Mouse (Mus musculus) heart, embryonic 12.5 days (tissue): ENCODE measurements around the gene Btn2a2. TPM values are rescaled to one million over a fixed set of nuclear protein-coding genes. Genes with fewer than 3 reads are reported as not detected.
"Not testable (repeated sequence)": the region's sequence is repeated elsewhere in the genome, so short reads cannot be mapped to it uniquely, and the experiment has no call there.

Experiments
- ATAC-seq: fragments of 200-750 bp; cut with Nextera tagmentation; 2 replicates; pipeline ENCODE4 v1.8.0; 2017; ENCODE audit warnings: moderate TSS enrichment, moderate library complexity; ENCODE audit not compliant: insufficient number of reproducible peaks, low FRiP score
- H3K27ac ChIP-seq: fragments of 300-500 bp; sonication (generic); 2 replicates; pipeline ENCODE4 v1.5.1; 2016; ENCODE audit warnings: mild to moderate bottlenecking, moderate library complexity; ENCODE audit not compliant: poor library complexity, severe bottlenecking
- H3K27me3 ChIP-seq: fragments of 300-500 bp; sonication (generic); replicated peaks from 2 replicates; pipeline ENCODE4 v1.6.1; 2016; ENCODE audit warnings: mild to moderate bottlenecking, moderate library complexity
- H3K36me3 ChIP-seq: fragments of 300-500 bp; sonication (generic); 2 replicates; pipeline ENCODE4 v1.6.1; 2016; ENCODE audit warnings: mild to moderate bottlenecking, moderate library complexity
- H3K4me1 ChIP-seq: fragments of 300-500 bp; sonication (generic); replicated peaks from 2 replicates; pipeline ENCODE4 v1.6.1; 2016; ENCODE audit warnings: mild to moderate bottlenecking
- H3K4me2 ChIP-seq: fragments of 300-500 bp; sonication (generic); 2 replicates; pipeline ENCODE4 v1.6.1; 2016; ENCODE audit warnings: mild to moderate bottlenecking, moderate library complexity
- H3K4me3 ChIP-seq: fragments of 300-500 bp; sonication (generic); 2 replicates; pipeline ENCODE4 v1.5.1; 2016; ENCODE audit warnings: mild to moderate bottlenecking
- H3K9ac ChIP-seq: fragments of 300-500 bp; sonication (generic); 2 replicates; pipeline ENCODE4 v1.6.1; 2016; ENCODE audit warnings: mild to moderate bottlenecking, moderate library complexity
- H3K9me3 ChIP-seq: fragments of 300-500 bp; sonication (generic); replicated peaks from 2 replicates; pipeline ENCODE4 v1.6.1; 2016; ENCODE audit warnings: mild to moderate bottlenecking, moderate library complexity
- WGBS: fragments of 180-500 bp; shearing (Covaris S2); methylation state at CpG from one replicate; pipeline ENCODE4 v1.1.7; 2016; 5-methylcytosine and 5-hydroxymethylcytosine counted together
- polyA plus RNA-seq: library from polyadenylated mRNA; unstranded; fragments of >200 nt; fragmentation: Nextera tagmentation; extraction: Ambion mirVana; gene quantifications from 2 replicates; pipeline ENCODE4 v1.2.1, GENCODE M21; 2016

Btn2a2 gene
- 0.45 and 0.58 TPM in 2 replicates for polyA plus RNA-seq

DNA sequence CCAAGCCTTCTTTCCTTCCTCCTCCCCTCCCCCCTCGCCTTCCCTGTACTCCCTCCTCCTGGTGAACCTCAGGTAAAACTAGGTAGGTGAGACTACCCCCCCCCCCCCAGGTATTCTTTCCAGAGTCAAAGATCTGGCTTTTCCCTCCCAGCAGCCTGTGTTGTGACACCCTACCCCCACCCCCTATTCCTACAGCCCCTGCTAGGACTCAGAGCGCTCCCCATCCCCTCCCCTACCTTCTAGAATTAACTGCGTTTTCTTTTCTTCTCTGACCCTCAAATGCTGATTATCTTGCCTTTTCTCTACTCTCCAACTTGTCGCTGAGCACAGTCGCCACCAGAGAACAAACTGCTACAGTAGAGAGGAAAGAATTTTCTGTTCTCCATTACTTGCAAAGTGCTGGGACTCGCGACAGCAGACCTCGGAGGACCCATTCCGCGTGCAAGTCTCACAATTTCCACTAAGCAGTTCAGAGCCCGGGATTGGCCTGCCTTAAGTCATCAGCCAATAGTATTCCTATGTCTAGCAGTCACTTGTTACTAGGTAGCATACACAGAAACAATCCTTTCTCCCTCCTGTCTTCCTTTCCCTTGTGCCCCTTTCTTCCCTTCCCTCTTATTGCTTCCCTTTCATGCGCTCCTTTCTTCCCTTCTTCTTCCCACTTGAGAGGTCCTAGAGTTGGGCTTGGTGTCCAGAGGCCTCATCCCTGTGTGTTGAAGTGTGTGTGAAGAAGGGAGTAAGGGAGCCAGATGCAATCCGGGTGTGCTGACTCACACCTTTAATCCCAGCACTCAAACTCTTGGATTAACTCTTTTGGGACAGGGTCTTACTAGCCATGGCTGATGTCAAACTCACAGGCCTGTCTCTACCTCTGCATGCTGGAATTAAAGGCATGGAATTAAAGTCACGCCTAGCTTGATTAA, at the start of gene Btn2a2:
Gene Btn2a2 (minus strand): TSS at position 458 of the 923 bp plus-strand sequence.
- peak within 1 kb of the TSS; percentile 68 for H3K4me2 ChIP-seq
- ATAC-seq: peak; percentile 85
- peaks cover 13% of the 10 kb centered on the region for H3K4me1 ChIP-seq

DNA sequence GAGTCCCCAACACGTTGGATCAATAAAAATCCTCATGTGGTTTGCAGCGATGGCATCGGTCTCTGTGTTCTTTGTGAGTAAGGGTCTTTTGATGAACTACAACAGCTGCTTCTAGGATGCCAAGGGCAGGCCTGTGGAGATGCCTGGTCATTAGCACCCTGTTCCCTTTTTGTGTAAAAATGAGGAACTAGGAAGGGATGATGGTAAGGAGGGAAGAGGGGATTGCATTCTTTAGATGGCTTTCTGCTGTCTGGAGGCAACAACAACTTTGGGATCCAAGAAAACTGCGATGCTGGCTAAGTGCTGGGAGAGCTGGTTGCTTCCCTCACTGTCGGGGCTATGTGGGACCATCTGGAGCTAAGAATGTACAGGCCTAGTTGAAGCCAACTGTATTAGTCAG, 49.6 kb upstream of the Btn2a2 start:
- H3K27me3 ChIP-seq: no peaks in the 10 kb centered on the region
- H3K36me3 ChIP-seq: no peaks in the 10 kb centered on the region
- 84% methylated on average over 5 of the region's 5 CpGs for WGBS
- no peak overlapping the region for H3K9ac ChIP-seq
- H3K9me3 ChIP-seq: no peaks in the 10 kb centered on the region
- no peak overlapping the region for H3K4me3 ChIP-seq
- H3K4me2 ChIP-seq: no peak overlapping the region
- no peak for ATAC-seq
- H3K4me1 ChIP-seq: peaks cover 19% of the 10 kb centered on the region
- H3K27ac ChIP-seq: no peak overlapping the region

More for the DNA sequence above, at the start of gene Btn2a2:
- 5% methylated on average over 14 of the region's 14 CpGs for WGBS
- Histone ChIP-seq H3K9ac (peak within 1 kb of the TSS; percentile 38), H3K36me3 (no peaks in the 10 kb centered on the region), H3K4me3 (peak within 1 kb of the TSS; percentile 39), H3K27me3 (peaks cover 8% of the 10 kb centered on the region; the same call in 1 of the 2 replicates), H3K27ac (no peak within 1 kb of the TSS), H3K9me3 (no peaks in the 10 kb centered on the region)

DNA sequence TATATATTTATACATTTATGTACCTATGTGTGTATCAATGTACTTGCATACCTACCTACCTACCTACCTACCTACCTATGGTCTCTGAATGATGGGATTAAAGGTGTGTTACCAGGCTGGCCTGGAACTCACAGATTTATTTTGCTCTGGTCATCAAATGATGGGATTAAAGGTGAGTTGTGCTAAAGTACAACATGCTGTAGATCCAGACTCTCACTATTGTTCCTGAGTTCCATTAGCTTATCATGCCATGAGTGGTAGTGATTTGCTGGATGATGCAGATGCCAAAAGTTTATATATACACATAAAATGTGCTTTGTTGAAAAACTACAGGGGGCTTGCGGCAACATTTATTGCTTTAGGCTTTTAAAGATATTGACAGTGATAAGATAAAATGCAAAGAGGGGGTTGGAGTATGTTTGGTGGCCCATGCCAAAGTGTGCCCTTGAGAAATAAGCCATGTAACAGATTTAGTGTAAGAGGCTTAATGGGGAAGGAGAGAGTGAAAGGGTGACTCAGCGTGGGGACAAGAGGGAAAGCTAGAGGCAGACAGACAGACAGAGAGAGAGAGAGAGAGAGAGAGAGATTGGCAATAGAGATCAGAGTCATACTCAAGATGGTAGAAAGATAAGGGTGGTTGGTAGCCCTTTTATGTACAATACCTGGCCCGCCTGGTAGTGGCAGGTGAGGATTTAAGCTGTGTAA, 48.5 kb upstream of the Btn2a2 start:
- no peaks in the 10 kb centered on the region for H3K9me3 ChIP-seq
- H3K4me2 ChIP-seq: peak overlapping the region; percentile 36; the same call in 1 of the 2 replicates
- no peaks in the 10 kb centered on the region for H3K27me3 ChIP-seq
- no peaks in the 10 kb centered on the region for H3K36me3 ChIP-seq
- no peak overlapping the region for H3K9ac ChIP-seq
- 78% methylated on average over 3 of the region's 3 CpGs for WGBS
- no peak overlapping the region for H3K27ac ChIP-seq
- no peak overlapping the region for H3K4me3 ChIP-seq
- H3K4me1 ChIP-seq: peaks cover 25% of the 10 kb centered on the region
- no peak for ATAC-seq

DNA sequence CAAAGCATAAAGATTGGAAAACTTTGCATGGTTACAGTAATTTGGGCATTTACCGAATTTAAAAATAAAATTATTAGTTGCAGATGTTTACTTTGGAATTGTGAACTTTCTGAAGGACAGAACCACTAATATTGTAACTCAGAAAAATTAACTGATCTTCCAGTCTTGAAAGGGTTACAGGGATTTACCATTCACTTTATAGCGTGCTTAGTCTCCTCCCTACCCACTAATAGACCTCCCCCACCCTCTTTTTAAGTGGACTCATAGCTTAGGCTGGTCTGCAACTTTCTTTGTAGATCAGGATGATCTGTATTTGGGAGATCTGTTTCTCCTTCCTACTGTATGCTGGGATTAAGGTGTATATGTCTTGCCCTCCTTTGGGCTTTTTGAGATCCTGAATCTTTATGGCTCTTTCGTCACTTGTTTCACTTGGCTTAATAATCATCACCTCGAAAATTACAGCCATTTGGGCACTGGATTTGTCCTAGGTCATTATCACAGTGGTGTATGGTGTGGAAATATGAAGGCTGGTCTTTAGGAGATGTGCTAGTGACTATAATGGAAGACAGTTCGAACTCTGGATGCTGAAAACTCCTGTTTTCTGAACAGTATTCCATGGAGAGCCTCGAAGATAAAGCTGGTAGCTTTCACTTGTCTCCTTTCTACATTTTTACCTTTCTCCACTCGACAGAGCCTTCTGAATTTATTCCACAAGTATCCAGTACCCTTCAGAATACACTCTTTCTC, 47.6 kb upstream of the Btn2a2 start:
- H3K27ac ChIP-seq: peak overlapping the region; percentile 51; the same call in 1 of the 2 replicates
- H3K4me2 ChIP-seq: peak overlapping the region; percentile 68
- H3K4me1 ChIP-seq: peaks cover 24% of the 10 kb centered on the region
- H3K36me3 ChIP-seq: no peaks in the 10 kb centered on the region
- H3K9ac ChIP-seq: peak overlapping the region; percentile 70
- no peaks in the 10 kb centered on the region for H3K9me3 ChIP-seq
- WGBS: 25% methylated on average over 7 of the region's 7 CpGs
- ATAC-seq: no peak
- peak overlapping the region; percentile 43 for H3K4me3 ChIP-seq
- no peaks in the 10 kb centered on the region for H3K27me3 ChIP-seq

DNA sequence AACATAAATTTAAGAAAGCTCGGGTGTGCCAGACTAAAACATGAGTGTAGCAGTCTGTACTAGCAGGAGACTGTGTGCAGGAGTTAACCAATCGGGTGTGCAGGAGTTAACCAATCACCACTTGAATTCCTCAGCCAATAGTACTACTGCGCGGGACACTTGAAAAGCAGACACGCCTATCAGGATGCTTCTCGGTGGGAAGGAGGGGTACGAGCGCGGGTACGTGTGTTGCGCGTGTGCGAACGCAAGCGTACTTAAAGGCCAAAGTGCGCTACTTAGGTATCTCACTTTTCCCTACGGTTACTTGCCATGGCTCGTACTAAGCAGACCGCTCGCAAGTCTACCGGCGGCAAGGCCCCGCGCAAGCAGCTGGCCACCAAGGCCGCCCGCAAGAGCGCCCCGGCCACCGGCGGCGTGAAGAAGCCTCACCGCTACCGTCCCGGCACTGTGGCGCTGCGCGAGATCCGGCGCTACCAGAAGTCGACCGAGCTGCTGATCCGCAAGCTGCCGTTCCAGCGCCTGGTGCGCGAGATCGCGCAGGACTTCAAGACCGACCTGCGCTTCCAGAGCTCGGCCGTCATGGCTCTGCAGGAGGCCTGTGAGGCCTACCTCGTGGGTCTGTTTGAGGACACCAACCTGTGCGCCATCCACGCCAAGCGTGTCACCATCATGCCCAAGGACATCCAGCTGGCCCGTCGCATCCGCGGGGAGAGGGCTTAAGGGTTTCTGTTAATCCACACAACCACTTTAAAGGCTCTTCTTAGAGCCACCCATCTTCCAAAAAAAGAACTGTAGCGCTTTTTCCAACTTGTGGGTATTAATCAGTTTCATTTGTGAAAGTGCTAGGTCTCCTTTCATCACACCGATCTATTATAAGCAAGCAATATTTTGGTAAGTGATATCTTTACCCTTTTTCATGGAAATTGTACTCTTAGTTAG, 46.7 kb upstream of the Btn2a2 start, which contains the start of gene Hist1h3g:
Gene Hist1h3g (plus strand): TSS at position 286 of the 939 bp plus-strand sequence.
- WGBS: under 1% methylated on average over 50 of the region's 62 CpGs
- not testable (repeated sequence) for H3K9me3 ChIP-seq, H3K36me3 ChIP-seq, H3K27me3 ChIP-seq
- H3K4me3 ChIP-seq: peak within 1 kb of the TSS; percentile 63
- peak within 1 kb of the TSS; percentile 80 for H3K4me2 ChIP-seq
- H3K9ac ChIP-seq: peak within 1 kb of the TSS; percentile 76
- H3K4me1 ChIP-seq: peaks cover 24% of the 10 kb centered on the region
- peak within 1 kb of the TSS; percentile 86 for H3K27ac ChIP-seq
- peak; percentile 88 for ATAC-seq

DNA sequence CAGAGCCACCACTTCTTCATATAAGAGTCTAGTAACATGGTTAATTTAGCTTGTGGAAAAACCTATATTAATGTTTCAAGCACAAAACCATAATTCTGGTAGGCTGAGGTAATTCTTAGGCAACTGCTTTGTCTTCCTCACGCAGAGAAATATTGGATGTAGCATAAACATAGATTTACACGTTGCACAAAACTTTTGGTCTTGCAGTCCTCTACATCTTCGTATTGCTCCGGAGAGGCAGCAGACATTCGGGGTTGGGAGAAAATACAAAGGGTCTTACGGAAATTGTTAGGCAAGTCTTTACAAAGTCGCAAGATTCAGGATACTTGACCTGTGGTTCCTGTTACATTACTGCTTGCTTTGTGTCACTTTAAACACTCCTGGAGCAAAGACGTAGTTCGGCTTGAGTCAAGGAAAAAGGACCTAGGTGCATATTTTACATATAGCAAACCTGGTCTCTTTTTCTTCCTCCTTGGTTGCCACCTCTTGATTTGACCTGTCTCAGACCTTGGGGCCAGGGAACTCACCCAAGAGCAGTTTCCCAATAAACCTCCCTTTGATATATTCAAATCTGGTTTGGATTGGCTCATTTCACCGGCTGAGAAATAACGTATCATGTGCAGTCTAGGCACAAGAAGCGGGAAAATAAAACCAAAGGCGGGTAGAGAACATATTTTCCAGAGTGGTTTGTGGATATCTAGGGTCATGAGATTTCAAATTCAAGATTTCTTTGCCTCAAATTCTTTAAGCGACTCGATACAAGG, 45.9 kb upstream of the Btn2a2 start:
- Histone ChIP-seq H3K9me3 (no peaks in the 10 kb centered on the region), H3K4me1 (peaks cover 24% of the 10 kb centered on the region), H3K27me3 (no peaks in the 10 kb centered on the region), H3K4me3 (peak overlapping the region; percentile 63), H3K27ac (peak overlapping the region; percentile 86), H3K9ac (peak overlapping the region; percentile 74), H3K36me3 (no peaks in the 10 kb centered on the region), H3K4me2 (peak overlapping the region; percentile 80)
- 2% methylated on average over 15 of the region's 15 CpGs for WGBS
- ATAC-seq: no peak

DNA sequence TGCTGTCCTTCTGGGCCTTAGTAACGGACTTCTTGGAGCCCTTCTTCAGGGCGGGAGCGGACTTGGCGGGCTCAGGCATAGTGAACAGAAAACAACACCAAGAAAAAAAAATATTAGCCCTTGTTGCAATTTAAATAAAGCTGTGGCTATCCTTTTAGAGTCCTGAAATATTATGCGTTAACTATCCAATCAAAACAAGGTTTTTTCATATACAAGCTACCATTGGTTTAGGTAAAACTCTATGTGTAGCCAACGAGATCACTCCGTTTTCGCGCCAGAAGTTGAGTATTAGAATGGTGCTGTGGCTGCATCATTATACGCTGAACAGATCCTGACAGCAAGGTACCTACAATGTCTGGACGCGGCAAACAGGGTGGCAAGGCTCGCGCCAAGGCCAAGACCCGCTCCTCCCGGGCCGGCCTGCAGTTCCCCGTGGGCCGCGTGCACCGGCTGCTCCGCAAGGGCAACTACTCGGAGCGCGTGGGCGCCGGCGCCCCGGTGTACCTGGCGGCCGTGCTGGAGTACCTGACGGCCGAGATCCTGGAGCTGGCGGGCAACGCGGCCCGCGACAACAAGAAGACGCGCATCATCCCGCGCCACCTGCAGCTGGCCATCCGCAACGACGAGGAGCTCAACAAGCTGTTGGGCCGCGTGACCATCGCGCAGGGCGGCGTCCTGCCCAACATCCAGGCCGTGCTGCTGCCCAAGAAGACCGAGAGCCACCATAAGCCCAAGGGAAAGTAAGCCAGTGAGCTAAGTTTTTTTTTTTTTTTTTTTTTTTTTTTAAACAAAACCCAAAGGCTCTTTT, 45.1 kb upstream of the Btn2a2 start, which contains the start of gene Hist1h2af:
Gene Hist1h2af (plus strand): TSS at position 347 of the 808 bp plus-strand sequence.
- Histone ChIP-seq H3K9ac (peak within 1 kb of the TSS; percentile 74), H3K4me3 (peak within 1 kb of the TSS; percentile 63), H3K4me1 (peaks cover 29% of the 10 kb centered on the region), H3K4me2 (peak within 1 kb of the TSS; percentile 80), H3K27ac (peak within 1 kb of the TSS; percentile 86)
- under 1% methylated on average over 31 of the region's 53 CpGs for whole genome bisulfite sequencing
- not testable (repeated sequence) for H3K27me3 ChIP-seq, H3K9me3 ChIP-seq, H3K36me3 ChIP-seq
- peak; percentile 30; the same call in 1 of the 2 replicates for ATAC-seq

DNA sequence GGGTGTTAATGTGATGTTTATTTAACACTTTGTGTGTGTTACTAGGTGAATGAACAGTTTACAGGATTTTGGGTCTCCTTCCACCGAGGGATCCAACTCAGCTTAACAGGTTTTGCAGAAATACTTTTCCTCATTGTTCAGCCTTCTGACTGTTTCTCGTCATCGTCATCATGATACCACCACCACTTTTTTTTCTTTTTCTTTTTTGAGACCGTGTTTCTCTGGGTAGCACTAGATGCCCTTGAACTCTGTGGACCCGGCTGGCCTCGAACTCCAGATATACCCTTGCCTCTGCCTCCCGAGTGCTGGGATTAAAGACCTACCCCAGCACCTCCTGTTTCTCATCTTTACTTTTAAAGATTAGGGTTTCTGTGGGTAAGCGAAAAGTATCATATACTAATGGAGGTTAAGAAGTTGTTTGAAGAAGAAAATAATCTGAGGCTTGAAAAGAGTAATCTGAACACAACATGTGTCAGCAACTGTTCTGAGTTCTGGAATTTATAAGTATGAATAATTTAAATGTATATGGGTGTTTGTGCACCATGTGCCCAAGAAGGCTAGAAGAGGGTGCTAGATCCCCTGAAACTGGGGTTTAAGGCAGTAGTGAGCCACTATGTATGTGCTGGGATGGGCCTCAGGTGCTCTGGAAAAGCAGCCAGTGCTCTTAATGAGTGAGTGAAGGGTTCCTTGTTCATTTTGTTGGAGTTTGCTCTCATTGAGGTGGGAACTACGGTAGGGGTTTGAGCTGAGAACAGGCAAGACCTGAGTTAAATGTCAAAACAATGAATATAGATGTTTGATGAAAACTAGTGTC, 43.8 kb upstream of the Btn2a2 start:
- whole genome bisulfite sequencing: 25% methylated on average over 9 of the region's 9 CpGs
- Histone ChIP-seq H3K27ac (peak overlapping the region; percentile 97), H3K4me3 (peak overlapping the region; percentile 63), H3K4me1 (peaks cover 34% of the 10 kb centered on the region), H3K36me3 (no peaks in the 10 kb centered on the region), H3K9ac (peak overlapping the region; percentile 54; the same call in 1 of the 2 replicates), H3K4me2 (peak overlapping the region; percentile 80), H3K27me3 (no peaks in the 10 kb centered on the region), H3K9me3 (no peaks in the 10 kb centered on the region)
- ATAC-seq: no peak
